Mouse (Mus musculus) lung, embryonic 16.5 days (tissue): Measurements from ENCODE around the gene Cdc37l1. TPM values are rescaled to one million over a fixed set of nuclear protein-coding genes. Genes with fewer than 3 reads are reported as not detected.

Source experiments
- ATAC-seq: fragments of 200-750 bp; cut with Nextera tagmentation; 2 replicates; pipeline ENCODE4 v1.8.0; 2017; ENCODE audit warnings: low read depth, mild to moderate bottlenecking, moderate library complexity
- H3K27ac ChIP-seq: fragments of 300-500 bp; sonication (generic); 2 replicates; pipeline ENCODE4 v1.5.1; 2014; ENCODE audit warnings: mild to moderate bottlenecking, control low read depth, low read length
- H3K27me3 ChIP-seq: fragments of 300-500 bp; sonication (generic); 2 replicates; pipeline ENCODE4 v1.6.1; 2014; ENCODE audit warnings: low read depth, low read length, mixed read lengths; ENCODE audit not compliant: control insufficient read depth, insufficient read depth
- H3K36me3 ChIP-seq: fragments of 300-500 bp; sonication (generic); 2 replicates; pipeline ENCODE4 v1.6.1; 2014; ENCODE audit warnings: low read length; ENCODE audit not compliant: control insufficient read depth, insufficient read depth
- H3K4me1 ChIP-seq: fragments of 300-500 bp; sonication (generic); replicated peaks from 2 replicates; pipeline ENCODE4 v1.6.1; 2014; ENCODE audit warnings: low read length, mixed read lengths; ENCODE audit not compliant: control insufficient read depth, insufficient read depth
- H3K4me2 ChIP-seq: fragments of 300-500 bp; sonication (generic); 2 replicates; pipeline ENCODE4 v1.6.1; 2014; ENCODE audit warnings: low read depth, low read length, control low read depth
- H3K4me3 ChIP-seq: fragments of 300-500 bp; sonication (generic); 2 replicates; pipeline ENCODE4 v1.5.1; 2014; ENCODE audit warnings: mild to moderate bottlenecking, low read length, control low read depth
- H3K9ac ChIP-seq: fragments of 300-500 bp; sonication (generic); 2 replicates; pipeline ENCODE4 v1.6.1; 2014; ENCODE audit warnings: low read length, control low read depth
- H3K9me3 ChIP-seq: fragments of 300-500 bp; sonication (generic); 2 replicates; pipeline ENCODE4 v1.6.1; 2016; ENCODE audit warnings: low read length; ENCODE audit not compliant: control insufficient read depth
- WGBS: fragments of 180-500 bp; shearing (Covaris S2); extraction: QIAGEN DNeasy Blood & Tissue Kit; methylation state at CpG from one replicate; pipeline ENCODE4 v1.1.7; 2014; 5-methylcytosine and 5-hydroxymethylcytosine counted together
- polyA plus RNA-seq: library from polyadenylated mRNA; unstranded; fragments of >200 nt; fragmentation: Nextera tagmentation; extraction: Ambion mirVana; gene quantifications from 2 replicates; pipeline ENCODE4 v1.2.1, GENCODE M21; 2015

Gene Cdc37l1
- polyA plus RNA-seq, result 36.6 and 37.2 TPM in 2 replicates

DNA sequence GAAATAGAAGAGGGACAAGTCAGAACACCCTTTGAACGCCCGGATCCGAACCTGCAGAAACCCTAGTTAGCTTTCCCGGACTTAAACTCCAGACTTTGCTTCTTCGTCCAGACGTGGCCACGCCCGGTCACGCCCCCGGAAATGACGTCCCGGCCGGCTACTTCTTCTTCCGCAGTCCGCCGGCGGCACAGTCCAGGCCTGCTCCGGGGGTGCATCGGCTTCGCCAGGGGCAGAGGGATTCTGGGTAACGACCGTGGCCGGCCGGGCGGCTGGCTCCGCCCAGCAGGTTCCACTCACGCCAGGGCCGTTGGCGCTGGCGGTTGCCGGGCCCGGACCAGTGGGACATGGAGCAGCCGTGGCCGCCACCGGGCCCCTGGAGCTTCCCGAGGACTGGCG lies at the start of gene Cdc37l1:
Gene Cdc37l1, plus strand, starts transcription at position 159 of the 396 bp plus-strand sequence.
- Histone ChIP-seq H3K9ac (peak within 1 kb of the TSS; percentile 91), H3K36me3 (peaks cover 3% of the 10 kb centered on the region), H3K27me3 (no peaks in the 10 kb centered on the region), H3K9me3 (no peaks in the 10 kb centered on the region), H3K4me1 (peaks cover 6% of the 10 kb centered on the region), H3K4me3 (peak within 1 kb of the TSS; percentile 91), H3K27ac (peak within 1 kb of the TSS; percentile 88), H3K4me2 (peak within 1 kb of the TSS; percentile 64)
- peak; percentile 99 for ATAC-seq
- 0% methylated on average over 37 of the region's 37 CpGs for WGBS

DNA sequence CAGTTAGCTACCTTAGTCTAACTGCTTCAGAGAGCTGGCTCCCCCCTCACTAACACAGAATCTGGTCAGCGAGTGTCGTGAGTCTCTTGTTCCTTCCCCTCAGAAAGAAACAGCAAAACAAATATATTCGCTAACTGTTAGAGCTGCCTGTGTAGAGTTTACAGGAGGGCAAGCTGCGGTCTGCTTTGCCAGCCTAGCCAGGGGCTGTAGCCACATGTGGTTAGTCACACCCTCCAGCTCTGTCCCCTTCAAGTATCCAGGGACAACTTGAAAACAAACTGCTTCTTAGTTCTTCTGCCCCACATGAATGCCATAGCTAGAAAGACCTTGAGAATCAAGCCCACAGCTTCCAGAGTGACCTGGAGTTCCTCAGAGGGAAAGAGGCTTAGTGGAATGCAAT lies 48.9 kb upstream of the Cdc37l1 start:
- 39% methylated on average over 4 of the region's 4 CpGs for WGBS
- Histone ChIP-seq H3K4me3 (no peak overlapping the region), H3K9me3 (no peaks in the 10 kb centered on the region), H3K4me1 (peaks cover 5% of the 10 kb centered on the region), H3K27ac (peak overlapping the region; percentile 87; the same call in 1 of the 2 replicates), H3K36me3 (no peaks in the 10 kb centered on the region), H3K27me3 (no peaks in the 10 kb centered on the region), H3K9ac (no peak overlapping the region), H3K4me2 (no peak overlapping the region)
- no peak for ATAC-seq

DNA sequence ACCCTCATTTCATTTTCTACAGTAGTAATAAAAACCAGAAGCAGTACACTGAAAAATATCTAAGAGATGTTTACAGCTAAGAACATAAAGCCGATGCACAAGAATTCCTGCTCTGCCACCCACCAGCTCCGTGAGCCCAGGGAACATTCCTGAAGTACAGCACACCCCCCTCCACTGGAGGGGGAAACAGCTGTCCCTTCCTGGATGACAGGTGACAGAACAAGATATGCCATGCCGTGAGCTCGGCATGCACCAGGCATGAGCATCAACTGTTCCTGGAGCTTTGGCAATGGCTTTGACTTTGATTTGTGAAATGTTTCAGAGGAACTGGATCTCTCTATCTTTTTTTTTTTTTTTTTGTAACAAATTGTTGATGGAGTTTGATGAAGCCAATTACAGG lies 43.4 kb upstream of the Cdc37l1 start:
- Histone ChIP-seq H3K27me3 (no peaks in the 10 kb centered on the region), H3K9ac (no peak overlapping the region), H3K27ac (no peak overlapping the region), H3K4me2 (no peak overlapping the region), H3K4me3 (no peak overlapping the region), H3K36me3 (no peaks in the 10 kb centered on the region), H3K4me1 (0 out of 2 replicates have a peak, but pooled peaks cover 4% of the 10 kb centered on the region), H3K9me3 (no peaks in the 10 kb centered on the region)
- WGBS, result 15% methylated on average over 4 of the region's 4 CpGs
- no peak for ATAC-seq

DNA sequence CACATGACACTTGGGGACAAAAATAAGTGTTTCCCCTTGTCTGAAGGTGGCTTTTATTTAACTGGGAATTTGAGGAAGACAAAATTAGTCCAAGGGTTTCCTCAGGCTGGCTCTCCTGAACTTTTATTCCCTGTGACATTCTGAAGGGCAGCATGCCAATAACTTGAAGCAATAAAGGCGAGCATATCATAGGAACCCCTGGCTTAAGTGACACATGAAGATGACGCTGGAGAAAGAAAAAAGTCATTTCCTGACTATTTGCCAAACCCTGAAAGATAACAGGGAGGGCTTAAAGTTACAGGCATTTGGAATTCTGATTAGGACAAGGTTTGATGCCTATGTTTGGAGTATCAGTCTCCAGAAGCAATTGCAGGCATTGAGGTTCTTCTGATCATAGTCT lies 42.8 kb upstream of the Cdc37l1 start:
- no peaks in the 10 kb centered on the region for H3K27me3 ChIP-seq
- no peaks in the 10 kb centered on the region for H3K9me3 ChIP-seq
- H3K27ac ChIP-seq, result no peak overlapping the region
- WGBS, result 13% methylated on average over 2 of the region's 2 CpGs
- ATAC-seq, result no peak
- 0 out of 2 replicates have a peak, but pooled peaks cover 4% of the 10 kb centered on the region for H3K4me1 ChIP-seq
- no peaks in the 10 kb centered on the region for H3K36me3 ChIP-seq
- no peak overlapping the region for H3K9ac ChIP-seq
- H3K4me2 ChIP-seq, result no peak overlapping the region
- H3K4me3 ChIP-seq, result no peak overlapping the region

DNA sequence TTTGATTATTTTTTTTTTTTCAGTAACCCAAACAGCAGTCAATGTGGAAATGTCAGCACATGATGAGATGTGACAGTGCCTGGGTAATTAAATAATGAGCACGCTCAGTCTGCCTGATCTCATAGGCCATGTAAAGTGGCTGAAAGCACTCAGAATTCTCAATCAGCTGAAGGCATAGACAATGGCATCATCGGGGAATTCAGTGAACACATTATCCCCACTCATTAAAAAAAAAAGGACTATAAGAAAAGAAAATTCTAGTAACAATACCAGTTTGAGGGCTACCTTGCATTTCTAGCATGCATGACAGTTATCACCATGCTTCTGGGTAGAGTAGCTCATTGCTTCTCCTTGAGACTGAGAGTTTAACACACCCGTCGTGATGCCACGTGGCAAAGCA lies 38.9 kb upstream of the Cdc37l1 start:
- Histone ChIP-seq H3K27me3 (no peaks in the 10 kb centered on the region), H3K9ac (no peak overlapping the region), H3K36me3 (no peaks in the 10 kb centered on the region), H3K4me1 (0 out of 2 replicates have a peak, but pooled peaks cover 4% of the 10 kb centered on the region), H3K27ac (no peak overlapping the region), H3K4me3 (no peak overlapping the region), H3K9me3 (no peaks in the 10 kb centered on the region), H3K4me2 (no peak overlapping the region)
- 76% methylated on average over 5 of the region's 5 CpGs for WGBS
- no peak for ATAC-seq

DNA sequence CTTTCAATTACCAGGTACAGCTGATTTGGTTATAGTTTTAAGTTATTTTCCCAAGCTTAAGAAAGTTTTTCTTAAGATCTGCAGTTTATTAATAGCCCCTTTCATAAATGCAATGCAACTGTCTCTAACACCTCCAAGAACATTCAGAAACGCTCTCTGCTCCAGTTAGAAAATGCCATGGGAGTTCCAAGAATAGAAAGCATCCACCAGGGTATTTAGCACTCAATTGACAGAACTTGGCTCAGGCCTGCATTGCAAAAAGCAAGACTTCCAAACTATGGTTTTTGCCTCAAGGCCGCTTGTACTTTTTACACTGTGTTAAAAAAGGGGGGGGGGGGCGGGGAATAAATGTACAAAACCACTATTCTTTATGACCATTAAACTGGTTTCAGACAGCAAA lies 27.0 kb upstream of the Cdc37l1 start:
- no peaks in the 10 kb centered on the region for H3K36me3 ChIP-seq
- H3K9ac ChIP-seq, result peak overlapping the region; percentile 89; the same call in 1 of the 2 replicates
- WGBS, result 32% methylated on average over 3 of the region's 3 CpGs
- peak overlapping the region; percentile 90 for H3K4me3 ChIP-seq
- H3K9me3 ChIP-seq, result no peaks in the 10 kb centered on the region
- H3K27me3 ChIP-seq, result no peaks in the 10 kb centered on the region
- H3K27ac ChIP-seq, result peak overlapping the region; percentile 66
- peaks cover 18% of the 10 kb centered on the region for H3K4me1 ChIP-seq
- peak overlapping the region; percentile 74 for H3K4me2 ChIP-seq
- peak; percentile 43; the same call in 1 of the 2 replicates for ATAC-seq

DNA sequence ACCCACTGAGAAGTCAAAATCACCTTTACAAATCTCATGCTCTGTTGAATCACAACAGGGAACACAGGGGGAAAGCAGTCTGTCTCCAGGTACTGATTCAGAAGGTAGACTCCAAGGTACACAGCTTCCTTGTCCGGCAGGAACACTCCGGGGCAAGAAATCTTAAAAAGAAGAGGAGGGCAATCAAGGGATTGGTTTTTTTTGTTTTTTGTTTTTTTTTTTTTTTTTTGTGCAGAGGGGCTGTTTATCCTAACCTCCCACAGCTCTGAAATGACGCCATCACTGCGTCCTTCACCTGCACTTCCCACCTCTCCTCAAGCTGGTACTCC lies 26.7 kb upstream of the Cdc37l1 start:
- 3% methylated on average over 4 of the region's 4 CpGs for WGBS
- peak overlapping the region; percentile 66 for H3K27ac ChIP-seq

DNA sequence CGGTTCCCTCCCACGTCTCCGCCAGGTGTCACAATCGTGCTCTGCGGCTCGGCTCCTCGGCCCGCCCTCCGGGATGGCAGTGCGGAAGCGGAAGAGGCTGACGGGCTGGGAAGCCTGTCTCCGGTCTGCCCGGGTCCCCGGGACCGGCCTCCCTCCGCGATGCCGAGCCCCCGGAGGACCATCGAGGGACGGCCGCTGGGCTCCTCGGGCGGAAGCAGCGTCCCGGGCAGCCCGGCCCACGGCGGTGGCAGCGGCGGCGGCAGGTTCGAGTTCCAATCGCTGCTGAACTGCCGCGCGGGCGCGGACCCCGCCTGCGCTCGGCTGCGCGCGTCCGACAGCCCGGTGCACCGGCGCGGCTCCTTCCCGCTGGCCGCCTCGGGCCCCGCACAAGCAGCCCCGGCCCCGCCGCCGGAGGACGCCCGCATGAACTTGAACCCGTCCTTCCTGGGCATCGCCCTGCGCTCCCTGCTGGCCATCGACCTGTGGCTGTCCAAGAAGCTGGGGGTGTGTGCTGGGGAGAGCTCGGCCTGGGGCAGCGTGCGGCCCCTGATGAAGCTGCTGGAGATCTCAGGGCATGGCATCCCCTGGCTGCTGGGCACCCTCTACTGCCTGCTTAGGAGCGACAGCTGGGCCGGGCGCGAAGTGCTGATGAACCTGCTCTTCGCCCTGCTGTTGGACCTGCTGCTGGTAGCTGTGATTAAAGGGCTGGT lies 26.2 kb upstream of the Cdc37l1 start, which contains the start of gene Plpp6:
Gene Plpp6, plus strand, starts transcription at position 112 of the 710 bp plus-strand sequence.
- peaks cover 19% of the 10 kb centered on the region for H3K4me1 ChIP-seq
- WGBS, result under 1% methylated on average over 54 of the region's 73 CpGs
- ATAC-seq, result peak; percentile 91

More for the DNA sequence above, 26.7 kb upstream of the Cdc37l1 start:
- Histone ChIP-seq H3K4me2 (peak overlapping the region; percentile 74), H3K9ac (peak overlapping the region; percentile 89), H3K27me3 (no peaks in the 10 kb centered on the region), H3K4me1 (peaks cover 19% of the 10 kb centered on the region), H3K4me3 (peak overlapping the region; percentile 90), H3K9me3 (no peaks in the 10 kb centered on the region), H3K36me3 (no peaks in the 10 kb centered on the region)
- no peak for ATAC-seq

DNA sequence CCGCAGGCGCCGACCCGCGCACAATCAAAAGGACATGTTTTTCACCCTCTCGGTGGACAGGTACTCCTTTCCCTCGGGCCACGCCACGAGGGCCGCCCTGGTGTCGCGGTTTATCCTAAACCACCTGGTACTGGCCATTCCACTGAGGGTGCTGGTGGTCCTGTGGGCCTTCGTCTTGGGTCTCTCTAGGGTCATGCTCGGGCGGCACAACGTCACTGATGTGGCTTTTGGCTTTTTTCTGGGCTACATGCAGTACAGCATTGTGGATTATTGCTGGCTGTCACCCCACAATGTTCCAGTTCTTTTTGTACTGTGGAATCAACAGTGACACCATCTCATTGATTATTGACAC lies 25.6 kb upstream of the Cdc37l1 start:
- no peaks in the 10 kb centered on the region for H3K27me3 ChIP-seq
- WGBS, result 7% methylated on average over 16 of the region's 16 CpGs
- H3K36me3 ChIP-seq, result no peaks in the 10 kb centered on the region
- H3K9ac ChIP-seq, result peak overlapping the region; percentile 89
- ATAC-seq, result no peak
- H3K4me3 ChIP-seq, result peak overlapping the region; percentile 90
- peak overlapping the region; percentile 74 for H3K4me2 ChIP-seq
- no peaks in the 10 kb centered on the region for H3K9me3 ChIP-seq
- H3K4me1 ChIP-seq, result peaks cover 19% of the 10 kb centered on the region
- H3K27ac ChIP-seq, result no peak overlapping the region; the same call in 1 of the 2 replicates

More for the DNA sequence above, 26.2 kb upstream of the Cdc37l1 start, which contains the start of gene Plpp6:
- Histone ChIP-seq H3K4me2 (peak within 1 kb of the TSS; percentile 74), H3K36me3 (no peaks in the 10 kb centered on the region), H3K27me3 (no peaks in the 10 kb centered on the region), H3K27ac (peak within 1 kb of the TSS; percentile 66), H3K9me3 (no peaks in the 10 kb centered on the region), H3K4me3 (peak within 1 kb of the TSS; percentile 90), H3K9ac (peak within 1 kb of the TSS; percentile 89)
